Mouse (Mus musculus) C2C12 (cell line): Measurements from ENCODE around the gene Dedd.

Experiments
- CTCF ChIP-seq: IDR thresholded peaks from one replicate; pipeline ENCODE4 v1.5.1; 2011; ENCODE audit not compliant: control insufficient read depth, insufficient read depth, insufficient read length
- FOSL1 ChIP-seq: IDR thresholded peaks from one replicate; pipeline ENCODE4 v1.8.0; 2011; ENCODE audit warnings: mild to moderate bottlenecking, low read length; ENCODE audit not compliant: poor library complexity, insufficient read depth, severe bottlenecking
- MAX ChIP-seq: IDR thresholded peaks from one replicate; pipeline ENCODE4 v1.6.1; 2011; ENCODE audit warnings: mild to moderate bottlenecking, control low read depth
- MYOD1 ChIP-seq: IDR thresholded peaks from one replicate; pipeline ENCODE4 v1.6.1; 2011; ENCODE audit warnings: low read depth; ENCODE audit not compliant: control insufficient read depth, insufficient read length
- MYOG ChIP-seq: IDR thresholded peaks from one replicate; pipeline ENCODE4 v1.6.1; 2011; ENCODE audit not compliant: control insufficient read depth, insufficient read length; ENCODE audit errors: extremely low read depth
- USF1 ChIP-seq: IDR thresholded peaks from one replicate; pipeline ENCODE4 v1.6.1; 2011; ENCODE audit warnings: low read depth, mild to moderate bottlenecking, control low read depth, moderate library complexity

- TF ChIP-seq MYOG (no peak), CTCF (no peak), USF1 (no peak), MYOD1 (no peak), FOSL1 (no peak), MAX (no peak)
Measured at GRCm38 (mm10) chr1:171385171-171385570, 56.2 kb downstream of the Dedd start.
